Mouse (Mus musculus) G1E (cell line): ENCODE measurements around the gene Dydc2.

ENCODE experiments used
- CTCF ChIP-seq: IDR thresholded peaks from 2 replicates; pipeline ENCODE4 v1.5.1; 2012; ENCODE audit warnings: low read depth, low read length, inconsistent platforms, mixed read lengths
- GATA1 ChIP-seq: IDR thresholded peaks from 2 replicates; pipeline ENCODE4 v1.6.1; 2012; ENCODE audit warnings: borderline replicate concordance, low read length, inconsistent platforms, mixed read lengths
- GATA2 ChIP-seq: IDR thresholded peaks from 2 replicates; pipeline ENCODE4 v1.6.1; 2012; ENCODE audit warnings: low read depth, low read length, inconsistent platforms, borderline replicate concordance

DNA sequence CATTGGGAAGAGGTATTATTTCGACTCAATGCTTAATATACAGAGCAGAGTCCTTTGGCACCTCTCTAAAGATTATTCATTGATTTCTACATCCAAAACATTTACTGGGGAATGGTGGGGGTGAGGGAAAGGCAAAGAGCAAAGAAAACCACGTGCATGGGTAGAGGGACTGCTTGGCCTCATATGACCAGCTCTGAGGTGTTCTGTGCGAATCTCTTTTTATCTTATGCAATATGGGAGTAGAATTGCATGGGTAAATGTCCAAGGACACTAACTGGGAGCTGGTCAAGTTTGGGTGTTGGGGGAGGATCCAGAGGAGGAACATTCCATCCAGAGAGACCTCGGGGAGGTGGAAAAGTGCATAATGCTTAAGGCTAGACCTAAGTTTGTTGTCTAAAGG lies 43.9 kb upstream of the Dydc2 start:
- TF ChIP-seq GATA1 (no peak), CTCF (no peak), GATA2 (no peak)
